Mouse (Mus musculus) frontal cortex, postnatal 10 days (tissue): ENCODE results near the gene Cd96.
"Not testable (repeated sequence)": the region's sequence is repeated elsewhere in the genome, so short reads cannot be mapped to it uniquely, and the experiment has no call there.

Source experiments
- DNase-seq, 2 experiments: peaks; one replicate each; pipeline ENCODE4 v3.0.0; 2022; ENCODE audit warnings: low spot score in 2 of 2, mixed read lengths in 1 of 2

Gene Cd96

GRCm38 (mm10) chr16:46120020-46120419 is at the start of gene Cd96:
Gene Cd96, minus strand, starts transcription at chr16:46120251.
- DNase-seq = no peak

- no peak for DNase-seq
Measured at GRCm38 (mm10) chr16:46166971-46167370, 46.9 kb upstream of the Cd96 start.

GRCm38 (mm10) chr16:46165305-46165704 is 45.3 kb upstream of the Cd96 start:
- DNase-seq = no peak

- DNase-seq = not testable (repeated sequence)
Measured at GRCm38 (mm10) chr16:46154832-46155231, 34.8 kb upstream of the Cd96 start, which contains the start of gene Gm4737. Gene Gm4737, minus strand, starts transcription at chr16:46155077.

- no peak for DNase-seq
Measured at GRCm38 (mm10) chr16:46151141-46151540, 31.1 kb upstream of the Cd96 start.

GRCm38 (mm10) chr16:46148661-46149341 is 28.8 kb upstream of the Cd96 start:
- no peak for DNase-seq

GRCm38 (mm10) chr16:46146962-46147361 is 26.9 kb upstream of the Cd96 start:
- no peak for DNase-seq

- no peak for DNase-seq
Measured at GRCm38 (mm10) chr16:46122238-46122637, 2.2 kb upstream of the Cd96 start.

- peak; percentile 11 to 39 for DNase-seq
Measured at GRCm38 (mm10) chr16:46121420-46121819, 1.4 kb upstream of the Cd96 start.

GRCm38 (mm10) chr16:46120607-46121006 is 556 bp upstream of the Cd96 start:
- no peak for DNase-seq

GRCm38 (mm10) chr16:46117645-46118044 is 2.4 kb downstream of the Cd96 start:
- no peak for DNase-seq

- no peak for DNase-seq
Measured at GRCm38 (mm10) chr16:46114727-46115126, 5.3 kb downstream of the Cd96 start.

- DNase-seq = no peak
Measured at GRCm38 (mm10) chr16:46109536-46109935, 10.5 kb downstream of the Cd96 start.

GRCm38 (mm10) chr16:46107431-46107830 is 12.6 kb downstream of the Cd96 start:
- DNase-seq = no peak

- DNase-seq = no peak
Measured at GRCm38 (mm10) chr16:46104491-46104890, 15.6 kb downstream of the Cd96 start.

GRCm38 (mm10) chr16:46101748-46102147 is 18.3 kb downstream of the Cd96 start:
- DNase-seq = no peak

GRCm38 (mm10) chr16:46100286-46100685 is 19.8 kb downstream of the Cd96 start:
- peak in 1 of 2 experiments; percentile 22 for DNase-seq

- peak in 1 of 2 experiments; percentile 9 for DNase-seq
Measured at GRCm38 (mm10) chr16:46097421-46097820, 22.6 kb downstream of the Cd96 start.

- DNase-seq = peak in 1 of 2 experiments; percentile 16
Measured at GRCm38 (mm10) chr16:46094478-46094877, 25.6 kb downstream of the Cd96 start.

GRCm38 (mm10) chr16:46092935-46093334 is 27.1 kb downstream of the Cd96 start:
- DNase-seq = no peak

- no peak for DNase-seq
Measured at GRCm38 (mm10) chr16:46086874-46087473, 33.1 kb downstream of the Cd96 start.

GRCm38 (mm10) chr16:46068000-46068399 is 52.1 kb downstream of the Cd96 start:
- no peak for DNase-seq

- DNase-seq = no peak
Measured at GRCm38 (mm10) chr16:46063278-46063677, 56.8 kb downstream of the Cd96 start.
